Mouse (Mus musculus) E14TG2a.4 (cell line): ENCODE results near the gene Emp2.

Experiments used
- H3K27me3 ChIP-seq: 2 replicates; pipeline ENCODE4 v1.6.1; 2014; ENCODE audit warnings: low read length, control low read depth; ENCODE audit not compliant: insufficient read depth
- H3K36me3 ChIP-seq: 2 replicates; pipeline ENCODE4 v1.6.1; 2014; ENCODE audit warnings: low read length, control low read depth; ENCODE audit not compliant: insufficient read depth
- H3K4me1 ChIP-seq: replicated peaks from 2 replicates; pipeline ENCODE4 v1.6.1; 2014; ENCODE audit warnings: low read depth, low read length, control low read depth
- H3K4me3 ChIP-seq: replicated peaks from 2 replicates; pipeline ENCODE4 v1.5.1; 2014; ENCODE audit warnings: mild to moderate bottlenecking, low read length
- H3K9me3 ChIP-seq: 2 replicates; pipeline ENCODE4 v1.6.1; 2014; ENCODE audit warnings: low read length, control low read depth
- CTCF ChIP-seq: conservative IDR thresholded peaks from 2 replicates; pipeline ENCODE4 v1.5.1; 2014; ENCODE audit warnings: low read length
- NANOG ChIP-seq: IDR thresholded peaks from 2 replicates; pipeline ENCODE4 v1.6.1; 2014; ENCODE audit warnings: borderline replicate concordance, low read length, mixed read lengths
- POU5F1 ChIP-seq: IDR thresholded peaks from 2 replicates; pipeline ENCODE4 v1.6.1; 2014; ENCODE audit warnings: low read length, borderline replicate concordance

Emp2 gene

DNA sequence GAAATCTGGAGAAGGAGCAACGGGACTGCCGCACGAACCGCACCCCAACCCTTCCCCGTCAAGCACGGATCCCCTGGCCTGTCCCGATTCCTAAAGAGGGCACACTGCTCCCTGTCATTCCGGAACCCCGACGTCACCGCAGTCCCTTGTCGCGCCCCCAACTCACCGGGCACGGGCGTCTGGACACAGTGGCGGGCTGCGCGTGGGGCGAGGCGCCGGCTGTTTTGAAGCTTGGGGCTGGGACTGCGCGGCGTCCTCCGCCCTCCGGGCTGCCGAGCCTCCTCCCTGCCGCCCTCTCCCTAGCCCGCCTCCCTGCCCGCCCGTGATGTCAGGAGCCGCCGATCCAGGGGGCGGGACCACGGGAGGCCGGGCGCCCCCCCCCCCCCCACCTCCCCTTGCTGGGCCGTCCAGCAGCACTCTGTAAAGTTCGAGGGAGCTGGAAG is at the start of gene Emp2:
TSS of gene Emp2 (minus strand) at position 323 of the 443 bp plus-strand sequence.
- Histone ChIP-seq H3K4me1 (peaks cover 49% of the 10 kb centered on the region), H3K27me3 (peaks cover 52% of the 10 kb centered on the region), H3K36me3 (no peaks in the 10 kb centered on the region), H3K9me3 (no peaks in the 10 kb centered on the region), H3K4me3 (peak within 1 kb of the TSS; percentile 79)
- TF ChIP-seq CTCF (no peak), POU5F1 (no peak), NANOG (no peak)

DNA sequence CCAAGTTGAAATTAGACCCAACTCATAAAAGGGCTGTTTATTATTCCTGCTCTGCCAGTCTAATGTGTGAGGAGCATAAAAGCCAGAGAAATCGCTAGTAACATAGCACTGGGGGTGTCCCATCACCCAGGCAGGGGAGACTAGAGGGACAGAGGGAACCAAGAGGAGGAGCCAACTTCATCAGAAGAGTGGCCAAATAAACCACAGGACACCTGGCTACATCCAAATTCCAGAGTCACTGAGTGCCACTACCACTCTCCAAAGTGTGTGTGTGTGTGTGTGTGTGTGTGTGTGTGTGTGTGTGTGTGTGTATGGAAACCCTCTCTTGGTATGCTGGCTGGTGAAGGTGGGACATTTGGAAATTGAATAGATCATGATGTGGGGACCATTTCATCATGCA is 49.3 kb upstream of the Emp2 start:
- TF ChIP-seq NANOG = no peak
- no peak for TF ChIP-seq CTCF
- TF ChIP-seq POU5F1 = no peak
- peaks cover 11% of the 10 kb centered on the region for H3K9me3 ChIP-seq
- H3K4me3 ChIP-seq = no peak overlapping the region
- H3K36me3 ChIP-seq = no peaks in the 10 kb centered on the region
- peaks cover 22% of the 10 kb centered on the region for H3K4me1 ChIP-seq
- peaks cover 46% of the 10 kb centered on the region for H3K27me3 ChIP-seq

DNA sequence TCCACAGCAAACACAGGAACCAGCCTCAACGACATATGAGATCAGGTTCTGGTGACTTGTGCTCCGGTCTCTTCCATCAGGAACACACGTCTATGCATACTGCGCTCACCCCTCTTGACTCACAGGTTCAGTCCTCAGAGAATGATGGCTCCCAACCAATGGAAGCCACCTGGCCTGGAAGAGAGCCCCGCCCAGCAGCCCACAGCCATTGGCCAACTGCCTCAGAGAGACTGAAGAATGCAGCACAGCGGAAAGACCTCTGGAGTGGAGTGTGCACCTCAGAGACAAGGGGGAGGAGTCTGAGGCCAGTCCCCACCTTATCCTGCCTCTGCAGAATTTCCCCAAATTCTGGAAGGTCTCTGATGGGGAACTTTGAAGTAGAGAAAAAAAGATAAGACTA is 45.5 kb upstream of the Emp2 start:
- TF ChIP-seq POU5F1 (no peak), NANOG (no peak), CTCF (no peak)
- H3K4me1 ChIP-seq = peaks cover 20% of the 10 kb centered on the region
- no peaks in the 10 kb centered on the region for H3K9me3 ChIP-seq
- peaks cover 38% of the 10 kb centered on the region for H3K27me3 ChIP-seq
- H3K36me3 ChIP-seq = no peaks in the 10 kb centered on the region
- H3K4me3 ChIP-seq = no peak overlapping the region

GRCm38 (mm10) chr16:10358010-10358934 is 44.5 kb upstream of the Emp2 start:
- Histone ChIP-seq H3K9me3 (no peaks in the 10 kb centered on the region), H3K27me3 (peaks cover 42% of the 10 kb centered on the region), H3K36me3 (no peaks in the 10 kb centered on the region), H3K4me3 (peak overlapping the region; percentile 23; the same call in 1 of the 2 replicates), H3K4me1 (peaks cover 20% of the 10 kb centered on the region)
- no peak for TF ChIP-seq POU5F1
- TF ChIP-seq CTCF = no peak
- no peak for TF ChIP-seq NANOG

DNA sequence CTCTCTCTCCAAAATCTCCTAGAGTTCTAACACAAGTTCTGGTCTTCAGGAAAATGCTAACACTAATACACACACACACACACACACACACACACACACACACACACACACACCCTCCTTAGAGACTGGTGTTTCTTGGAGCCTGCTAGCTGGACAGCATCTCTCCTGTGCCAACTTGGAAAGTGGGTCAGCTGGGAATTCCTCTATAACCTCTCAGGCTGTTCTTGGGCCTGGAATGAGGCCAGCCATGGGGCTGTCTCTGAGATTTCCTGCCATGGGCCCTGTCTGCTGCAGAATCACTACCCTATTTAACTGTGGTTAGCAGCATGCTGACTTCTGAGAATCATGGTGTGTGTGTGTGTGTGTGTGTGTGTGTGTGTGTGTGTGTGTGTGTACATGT is 41.2 kb upstream of the Emp2 start:
- Histone ChIP-seq H3K27me3 (peaks cover 26% of the 10 kb centered on the region), H3K4me3 (no peak overlapping the region), H3K36me3 (no peaks in the 10 kb centered on the region), H3K4me1 (peaks cover 27% of the 10 kb centered on the region), H3K9me3 (no peaks in the 10 kb centered on the region)
- TF ChIP-seq CTCF = no peak

DNA sequence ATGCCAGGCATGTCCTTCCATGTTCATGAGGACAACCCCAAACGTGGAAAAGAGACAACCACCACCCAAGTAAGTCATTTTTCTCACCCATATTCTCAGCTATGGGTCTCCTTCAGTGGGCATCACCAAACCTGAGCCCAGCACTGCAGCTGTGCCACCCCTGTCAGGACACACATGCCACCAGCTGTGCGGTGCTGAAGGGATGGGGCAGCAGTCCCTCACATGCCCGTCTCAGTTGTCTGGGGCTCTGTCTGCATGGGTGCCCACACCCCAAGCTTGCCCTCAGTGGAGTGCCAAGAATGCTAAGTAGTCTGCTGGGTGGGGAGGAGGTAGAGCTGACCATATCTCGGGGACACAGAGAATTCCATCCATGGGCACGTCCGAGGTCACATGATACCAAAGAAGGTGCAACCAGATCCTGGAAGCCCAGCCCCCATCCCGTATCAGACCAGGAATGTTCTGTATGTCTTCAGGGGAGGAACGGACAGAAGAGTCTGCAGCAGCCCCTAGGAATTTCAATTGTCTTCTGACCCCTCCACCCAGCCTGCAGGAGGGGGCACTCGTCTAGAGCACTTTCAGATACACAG is 37.4 kb upstream of the Emp2 start:
- no peak overlapping the region for H3K4me3 ChIP-seq
- no peak for TF ChIP-seq NANOG
- no peak for TF ChIP-seq POU5F1
- no peak for TF ChIP-seq CTCF
- H3K9me3 ChIP-seq = peaks cover 6% of the 10 kb centered on the region

GRCm38 (mm10) chr16:10349876-10350275 is 36.1 kb upstream of the Emp2 start:
- Histone ChIP-seq H3K4me3 (no peak overlapping the region), H3K4me1 (peaks cover 23% of the 10 kb centered on the region), H3K36me3 (no peaks in the 10 kb centered on the region), H3K27me3 (peaks cover 48% of the 10 kb centered on the region), H3K9me3 (peaks cover 6% of the 10 kb centered on the region)
- TF ChIP-seq CTCF (no peak), NANOG (no peak), POU5F1 (no peak)

More for the DNA sequence above, 37.4 kb upstream of the Emp2 start:
- H3K27me3 ChIP-seq = peaks cover 43% of the 10 kb centered on the region
- peaks cover 21% of the 10 kb centered on the region for H3K4me1 ChIP-seq
- no peaks in the 10 kb centered on the region for H3K36me3 ChIP-seq

- no peak overlapping the region for H3K4me3 ChIP-seq
- H3K4me1 ChIP-seq = peaks cover 27% of the 10 kb centered on the region
- no peak for TF ChIP-seq CTCF
- no peak for TF ChIP-seq POU5F1
- no peak for TF ChIP-seq NANOG
- no peaks in the 10 kb centered on the region for H3K36me3 ChIP-seq
- peaks cover 49% of the 10 kb centered on the region for H3K27me3 ChIP-seq
- peaks cover 6% of the 10 kb centered on the region for H3K9me3 ChIP-seq
These were observed 35.7 kb upstream of the Emp2 start for GRCm38 (mm10) chr16:10349436-10349835.

DNA sequence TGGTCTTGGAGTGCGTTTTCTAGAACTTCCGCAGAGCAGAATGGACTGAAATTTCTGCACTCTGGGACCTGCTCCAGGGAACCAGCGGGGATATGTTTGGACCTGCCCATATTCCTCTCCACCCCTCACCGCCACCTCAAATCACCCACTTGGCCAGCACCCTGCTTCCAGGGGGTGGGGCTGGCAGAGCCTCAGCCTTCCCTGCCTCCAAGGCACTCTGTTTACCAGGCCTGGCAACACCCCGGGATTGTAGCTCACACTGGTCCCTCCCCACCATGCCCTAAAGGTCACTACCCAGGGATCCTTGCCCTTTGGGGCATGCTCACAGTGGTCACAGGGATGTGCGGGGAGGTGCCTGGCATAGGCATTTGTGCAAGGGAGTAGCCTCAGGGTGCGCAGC is 33.8 kb upstream of the Emp2 start:
- H3K9me3 ChIP-seq = peaks cover 6% of the 10 kb centered on the region
- no peak for TF ChIP-seq NANOG
- TF ChIP-seq CTCF = no peak
- no peak for TF ChIP-seq POU5F1
- H3K4me3 ChIP-seq = 0 out of 2 replicates have a peak overlapping the region, but pooled peaks have one; percentile 20
- H3K4me1 ChIP-seq = peaks cover 31% of the 10 kb centered on the region
- no peaks in the 10 kb centered on the region for H3K36me3 ChIP-seq
- peaks cover 42% of the 10 kb centered on the region for H3K27me3 ChIP-seq
